Mouse (Mus musculus) splenic B cell, adult 2 months (primary cell): ENCODE measurements around the gene Clasrp.

Experiments
- DNase-seq: peaks from one replicate; pipeline ENCODE4 v3.0.0-alpha.2; 2011; ENCODE audit warnings: low read depth, low spot score
- H3K27me3 ChIP-seq: 2 replicates; pipeline ENCODE4 v1.6.1; 2012; ENCODE audit warnings: mild to moderate bottlenecking, low read length, moderate library complexity, mixed read lengths; ENCODE audit not compliant: control insufficient read depth, poor library complexity, insufficient read depth, severe bottlenecking
- H3K36me3 ChIP-seq: 2 replicates; pipeline ENCODE4 v1.6.1; 2012; ENCODE audit warnings: mild to moderate bottlenecking, low read length, moderate library complexity, mixed read lengths; ENCODE audit not compliant: control insufficient read depth, poor library complexity, insufficient read depth, severe bottlenecking

Clasrp gene

DNA sequence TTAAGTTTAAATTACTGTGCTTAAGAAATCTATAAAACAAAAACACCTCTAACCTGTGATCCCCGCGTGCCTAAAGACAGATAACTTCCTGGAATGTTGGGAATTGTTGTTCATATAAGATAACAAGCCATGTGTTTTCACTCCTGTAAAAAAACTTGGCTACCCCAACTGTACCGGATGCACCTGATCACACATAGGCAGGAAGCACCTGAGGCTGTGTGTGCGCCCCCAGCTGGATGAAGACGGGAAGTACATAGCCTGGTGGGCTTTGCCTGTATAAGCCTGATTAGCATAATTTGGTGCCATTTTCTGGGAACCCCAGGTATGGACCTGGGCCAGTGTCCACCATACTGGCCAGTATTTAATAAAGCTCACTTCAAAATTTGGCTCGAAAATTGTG is 60.7 kb downstream of the Clasrp start:
- DNase-seq = peak; percentile 68
- H3K36me3 ChIP-seq = no peaks in the 10 kb centered on the region
- H3K27me3 ChIP-seq = no peaks in the 10 kb centered on the region

DNA sequence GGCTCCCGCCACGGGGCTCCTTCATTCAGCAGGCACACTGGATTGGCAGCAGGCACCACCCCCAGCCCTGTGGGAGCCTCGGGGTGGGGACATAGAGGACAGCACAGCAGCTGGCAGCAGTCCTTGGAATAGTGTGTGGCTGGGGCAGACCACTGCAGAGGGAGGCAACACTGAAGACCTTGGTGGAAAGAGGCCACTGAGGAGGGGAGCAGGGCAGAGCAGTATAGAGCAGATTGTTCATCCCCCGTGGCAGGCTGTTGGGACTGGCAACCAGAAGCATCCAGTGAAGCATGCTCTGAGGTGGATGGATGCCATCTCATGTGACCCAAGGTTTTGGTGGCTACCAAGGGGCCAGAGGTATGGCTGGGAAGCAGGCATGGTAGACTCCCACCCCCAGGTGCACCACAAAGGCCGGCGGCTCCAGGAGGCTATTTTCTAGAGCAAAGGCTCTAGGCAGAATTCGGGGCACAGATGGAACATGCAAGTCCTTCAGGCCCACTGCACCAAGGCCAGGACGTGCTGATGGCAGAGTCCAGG is 62.1 kb downstream of the Clasrp start:
- no peak for DNase-seq
- no peaks in the 10 kb centered on the region for H3K27me3 ChIP-seq
- no peaks in the 10 kb centered on the region for H3K36me3 ChIP-seq

- DNase-seq = no peak
- no peaks in the 10 kb centered on the region for H3K27me3 ChIP-seq
- no peaks in the 10 kb centered on the region for H3K36me3 ChIP-seq
Measured at GRCm38 (mm10) chr7:19541681-19542154, 62.6 kb downstream of the Clasrp start.

GRCm38 (mm10) chr7:19540771-19541566 is 63.3 kb downstream of the Clasrp start:
- no peaks in the 10 kb centered on the region for H3K27me3 ChIP-seq
- no peaks in the 10 kb centered on the region for H3K36me3 ChIP-seq
- no peak for DNase-seq

GRCm38 (mm10) chr7:19534676-19535075 is 69.6 kb downstream of the Clasrp start:
- Histone ChIP-seq H3K36me3 (peaks cover 4% of the 10 kb centered on the region), H3K27me3 (no peaks in the 10 kb centered on the region)
- no peak for DNase-seq

- DNase-seq = no peak
- Histone ChIP-seq H3K36me3 (peaks cover 4% of the 10 kb centered on the region), H3K27me3 (no peaks in the 10 kb centered on the region)
Measured at GRCm38 (mm10) chr7:19532240-19532639, 72.0 kb downstream of the Clasrp start.

DNA sequence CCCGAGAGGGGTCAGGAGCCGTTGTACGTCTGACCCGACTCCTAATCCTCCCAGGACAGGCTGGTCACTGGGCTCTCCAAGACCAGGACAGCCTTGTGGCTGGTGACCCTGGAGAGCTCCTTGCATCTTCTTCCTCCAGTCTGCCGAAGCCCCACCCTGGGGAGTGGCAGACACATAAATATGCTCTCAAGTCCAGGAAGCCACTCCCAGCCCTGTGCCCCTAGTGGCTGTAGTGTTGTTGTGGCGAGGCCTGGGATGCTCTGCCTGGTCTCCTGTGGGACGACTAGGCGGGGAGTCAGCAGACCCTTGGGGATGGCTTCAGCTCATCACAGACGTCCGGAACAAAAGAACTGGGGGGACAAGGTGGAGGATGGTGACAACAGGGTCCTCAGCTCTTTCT is 73.2 kb downstream of the Clasrp start:
- no peaks in the 10 kb centered on the region for H3K27me3 ChIP-seq
- no peak for DNase-seq
- peaks cover 4% of the 10 kb centered on the region for H3K36me3 ChIP-seq
